Mouse (Mus musculus): ENCODE results near the gene Kcnh5. TPM values are rescaled to one million over a fixed set of nuclear protein-coding genes. Genes with fewer than 3 reads are reported as not detected.

The Kcnh5 gene
- total and polyA plus RNA-seq, 2 experiments, result not detected

DNA sequence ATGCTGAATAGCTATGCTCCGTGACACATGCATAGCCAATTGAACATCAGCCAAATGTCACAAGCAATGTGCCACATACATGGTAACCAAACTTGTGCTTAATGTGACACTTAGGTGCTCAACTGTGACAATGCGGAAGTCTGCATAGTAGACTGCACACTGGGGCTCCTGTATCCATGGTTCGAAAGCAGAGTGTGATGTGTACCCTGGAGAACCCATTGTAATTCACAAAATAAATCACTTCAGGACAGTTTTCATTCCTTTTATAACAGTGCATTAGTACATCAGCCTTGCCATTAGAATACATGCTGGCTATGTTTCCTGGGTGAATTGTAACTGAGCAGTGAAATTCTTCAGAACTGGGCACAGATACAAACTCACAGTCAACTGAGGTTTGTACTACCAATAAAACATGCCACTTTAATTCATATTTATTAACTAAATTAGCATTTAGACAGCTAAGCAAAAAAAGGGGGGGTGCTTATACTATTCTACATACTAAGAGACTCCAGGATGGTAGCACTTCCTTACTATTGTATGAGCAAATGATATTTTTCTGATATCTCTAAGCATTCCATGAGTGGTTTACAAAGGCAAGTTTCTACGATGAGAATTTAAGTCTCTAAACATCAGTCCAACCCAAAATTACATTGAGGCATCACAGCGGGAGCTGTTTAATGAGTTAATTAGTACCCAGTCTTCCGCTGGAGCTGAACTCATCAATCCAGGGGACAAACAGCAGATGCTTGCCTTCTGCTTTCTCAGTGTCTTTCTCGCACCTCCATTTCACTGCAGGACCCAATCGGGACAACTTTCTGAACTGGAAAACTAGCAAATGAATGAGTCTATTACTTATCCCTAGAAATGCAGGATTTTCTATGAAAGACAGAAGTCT, 144.9 kb downstream of the Kcnh5 start:
- Histone ChIP-seq H3K27me3 (ENCODE audit: control insufficient read depth, insufficient read depth, low read length) (no peaks in the 10 kb centered on the region), H3K9ac (ENCODE audit: low read depth, low read length) (no peak overlapping the region), H3K4me3 (ENCODE audit: insufficient read depth, low read depth, low read length) (no peak overlapping the region), H3K79me2 (ENCODE audit: control insufficient read depth, insufficient read depth, low read length) (no peaks in the 10 kb centered on the region), H3K36me3 (ENCODE audit: control insufficient read depth, insufficient read depth, low read length) (no peaks in the 10 kb centered on the region), H3K4me1 (ENCODE audit: control insufficient read depth, insufficient read depth, low read length) (no peaks in the 10 kb centered on the region), H3K27ac (replicated peaks; ENCODE audit: insufficient read depth, low read depth, low read length) (no peak overlapping the region)
- no peak for TF ChIP-seq CTCF (IDR thresholded peaks at IDR 0.05; ENCODE audit: low read depth, low read length)
- TF ChIP-seq POLR2A (IDR thresholded peaks at IDR 0.05; ENCODE audit: extremely low read depth, insufficient read depth, low read length), result no peak
- no peak for DNase-seq (ENCODE audit: extremely low read depth, low read depth, low spot score)
- WGBS, result 84% methylated on average over 8 of the region's 8 CpGs

- WGBS, result 87% methylated on average over 3 of the region's 3 CpGs
- H3K79me2 ChIP-seq (ENCODE audit: control insufficient read depth, insufficient read depth, low read length), result no peaks in the 10 kb centered on the region
- TF ChIP-seq CTCF (IDR thresholded peaks at IDR 0.05; ENCODE audit: low read depth, low read length) (no peak), POLR2A (IDR thresholded peaks at IDR 0.05; ENCODE audit: extremely low read depth, insufficient read depth, low read length) (no peak)
- no peak overlapping the region for H3K4me3 ChIP-seq (ENCODE audit: insufficient read depth, low read depth, low read length)
- no peaks in the 10 kb centered on the region for H3K4me1 ChIP-seq (ENCODE audit: control insufficient read depth, insufficient read depth, low read length)
- H3K9ac ChIP-seq (ENCODE audit: low read depth, low read length), result no peak overlapping the region
- no peaks in the 10 kb centered on the region for H3K27me3 ChIP-seq (ENCODE audit: control insufficient read depth, insufficient read depth, low read length)
- no peak overlapping the region for H3K27ac ChIP-seq (replicated peaks; ENCODE audit: insufficient read depth, low read depth, low read length)
- H3K36me3 ChIP-seq (ENCODE audit: control insufficient read depth, insufficient read depth, low read length), result no peaks in the 10 kb centered on the region
- no peak for DNase-seq (ENCODE audit: extremely low read depth, low read depth, low spot score)
Observed at GRCm38 (mm10) chr12:74971187-74971586, 205.9 kb downstream of the Kcnh5 start.

- DNase-seq (ENCODE audit: extremely low read depth, low read depth, low spot score), result no peak
- Histone ChIP-seq H3K4me3 (ENCODE audit: insufficient read depth, low read depth, low read length) (no peak overlapping the region), H3K36me3 (ENCODE audit: control insufficient read depth, insufficient read depth, low read length) (no peaks in the 10 kb centered on the region), H3K9ac (ENCODE audit: low read depth, low read length) (no peak overlapping the region), H3K27me3 (ENCODE audit: control insufficient read depth, insufficient read depth, low read length) (no peaks in the 10 kb centered on the region), H3K4me1 (ENCODE audit: control insufficient read depth, insufficient read depth, low read length) (no peaks in the 10 kb centered on the region), H3K79me2 (ENCODE audit: control insufficient read depth, insufficient read depth, low read length) (no peaks in the 10 kb centered on the region), H3K27ac (replicated peaks; ENCODE audit: insufficient read depth, low read depth, low read length) (no peak overlapping the region)
- WGBS, result 62% methylated on average over 4 of the region's 4 CpGs
- no peak for TF ChIP-seq POLR2A (IDR thresholded peaks at IDR 0.05; ENCODE audit: extremely low read depth, insufficient read depth, low read length)
- no peak for TF ChIP-seq CTCF (IDR thresholded peaks at IDR 0.05; ENCODE audit: low read depth, low read length)
Observed at GRCm38 (mm10) chr12:74969420-74969819, 207.7 kb downstream of the Kcnh5 start.

GRCm38 (mm10) chr12:74966266-74966665, 210.9 kb downstream of the Kcnh5 start:
- Histone ChIP-seq H3K4me3 (ENCODE audit: insufficient read depth, low read depth, low read length) (no peak overlapping the region), H3K36me3 (ENCODE audit: control insufficient read depth, insufficient read depth, low read length) (no peaks in the 10 kb centered on the region), H3K4me1 (ENCODE audit: control insufficient read depth, insufficient read depth, low read length) (no peaks in the 10 kb centered on the region), H3K9ac (ENCODE audit: low read depth, low read length) (no peak overlapping the region), H3K27me3 (ENCODE audit: control insufficient read depth, insufficient read depth, low read length) (no peaks in the 10 kb centered on the region), H3K27ac (replicated peaks; ENCODE audit: insufficient read depth, low read depth, low read length) (no peak overlapping the region), H3K79me2 (ENCODE audit: control insufficient read depth, insufficient read depth, low read length) (no peaks in the 10 kb centered on the region)
- DNase-seq (ENCODE audit: extremely low read depth, low read depth, low spot score), result no peak
- no peak for TF ChIP-seq POLR2A (IDR thresholded peaks at IDR 0.05; ENCODE audit: extremely low read depth, insufficient read depth, low read length)
- no peak for TF ChIP-seq CTCF (IDR thresholded peaks at IDR 0.05; ENCODE audit: low read depth, low read length)
- 96% methylated on average over 2 of the region's 2 CpGs for WGBS

DNA sequence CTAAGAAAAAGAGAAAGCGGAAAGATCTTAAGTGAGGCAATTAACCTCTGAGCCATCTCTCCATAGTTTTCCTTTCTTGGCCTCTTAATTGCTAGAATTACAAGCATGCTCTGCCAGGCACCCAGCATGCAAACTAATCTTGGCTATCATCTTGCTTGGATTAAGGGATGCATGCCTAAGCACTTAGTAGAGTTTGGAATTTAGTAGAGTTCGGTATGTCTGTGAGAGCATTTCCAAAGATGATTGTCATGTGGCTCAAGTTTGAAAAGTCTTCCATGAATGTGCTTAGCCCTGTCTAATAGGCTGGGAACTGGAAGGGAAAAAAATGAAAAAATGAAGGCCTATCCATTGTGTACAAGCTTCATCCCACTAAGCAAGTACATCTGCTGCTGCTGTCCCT, 224.5 kb downstream of the Kcnh5 start:
- no peaks in the 10 kb centered on the region for H3K36me3 ChIP-seq (ENCODE audit: control insufficient read depth, insufficient read depth, low read length)
- no peaks in the 10 kb centered on the region for H3K27me3 ChIP-seq (ENCODE audit: control insufficient read depth, insufficient read depth, low read length)
- no peaks in the 10 kb centered on the region for H3K79me2 ChIP-seq (ENCODE audit: control insufficient read depth, insufficient read depth, low read length)
- no peaks in the 10 kb centered on the region for H3K4me1 ChIP-seq (ENCODE audit: control insufficient read depth, insufficient read depth, low read length)
- no peak overlapping the region for H3K9ac ChIP-seq (ENCODE audit: low read depth, low read length)
- no peak for DNase-seq (ENCODE audit: extremely low read depth, low read depth, low spot score)
- 79% methylated on average over 2 of the region's 2 CpGs for WGBS
- no peak overlapping the region for H3K4me3 ChIP-seq (ENCODE audit: insufficient read depth, low read depth, low read length)
- TF ChIP-seq POLR2A (IDR thresholded peaks at IDR 0.05; ENCODE audit: extremely low read depth, insufficient read depth, low read length) (no peak), CTCF (IDR thresholded peaks at IDR 0.05; ENCODE audit: low read depth, low read length) (no peak)
- H3K27ac ChIP-seq (replicated peaks; ENCODE audit: insufficient read depth, low read depth, low read length), result no peak overlapping the region
